ENCODE assay signal across 12 mouse cellular contexts in the genomic region with DNA sequence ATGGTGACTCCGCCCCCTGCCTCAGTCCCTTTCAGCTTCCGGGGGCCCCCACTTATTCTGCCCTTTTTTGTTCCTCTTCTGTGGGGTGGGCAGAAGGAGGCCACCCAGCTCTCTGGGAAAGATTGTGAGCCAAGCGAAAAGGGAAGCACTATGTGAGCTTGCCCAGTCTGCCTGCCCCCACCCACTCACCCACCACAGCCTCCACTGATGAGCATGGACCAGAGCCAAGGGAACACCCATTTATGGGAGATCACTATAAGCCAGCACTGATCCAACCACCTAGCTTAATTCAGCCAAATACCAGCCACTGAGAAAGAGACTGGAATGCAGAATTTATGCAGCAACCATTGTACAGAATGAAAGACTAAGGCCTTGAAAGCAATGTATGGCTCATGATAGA. TPM values are rescaled to one million over a fixed set of nuclear protein-coding genes. Genes with fewer than 3 reads are reported as not detected.
DNase-seq lines count a peak whose midpoint lies in the region; ATAC-seq and TF ChIP-seq lines count a peak whose summit lies in the region.
"Had no signal": no experiment of that assay in that cellular context is flagged by ENCODE, and none has a peak within 500 bp of the region (broad histone marks: within the 10 kb centered on the region; RNA-seq: fewer than 3 reads in every experiment).

No protein-coding gene starts in this region.

- peak; percentile 64 to 77 for ATAC-seq in hematopoietic stem cell, adult 5-6 weeks (replicated peaks in 1 of 2; ENCODE audit: insufficient read depth in 1 of 2, low FRiP score in 2 of 2, low TSS enrichment in 1 of 2, low read depth in 1 of 2, poor library complexity in 2 of 2, severe bottlenecking in 2 of 2)
- ATAC-seq in megakaryocyte progenitor cell, adult 5-6 weeks (replicated peaks; ENCODE audit: poor library complexity), result peak; percentile 58

- H3K27ac ChIP-seq in cerebellum, adult 2 months (ENCODE audit: insufficient read depth, low read length), result no peak overlapping the region
- H3K27ac ChIP-seq: embryonic facial prominence, embryonic 15.5 days; limb, embryonic 15.5 days; neural tube, embryonic 12.5 days had no signal

- 57% methylated on average over 3 of the region's 3 CpGs for WGBS in cerebellum, adult 2 months

- H3K27me3 ChIP-seq in cerebellum, adult 2 months (ENCODE audit: control insufficient read depth, insufficient read depth, low read length), result no peaks in the 10 kb centered on the region
- H3K27me3 ChIP-seq: embryonic facial prominence, embryonic 15.5 days; limb, embryonic 15.5 days; neural tube, embryonic 12.5 days had no signal

- H3K4me3 ChIP-seq in cerebellum, adult 2 months (replicated peaks; ENCODE audit: insufficient read depth, low read depth, low read length), result no peak overlapping the region
- H3K4me3 ChIP-seq: embryonic facial prominence, embryonic 15.5 days; limb, embryonic 15.5 days; neural tube, embryonic 12.5 days had no signal

- DNase-seq in heart, adult 8-10 months (ENCODE audit: low spot score), result peak; percentile 6
- DNase-seq in heart, postnatal 4 days, result no peak
- peak; percentile 99 for DNase-seq in MEL-GATA-1-ER (ENCODE audit: extremely low read depth, low read depth)
- no peak for DNase-seq in ovary, adult 18-20 months (ENCODE audit: low spot score)
- DNase-seq in cerebellum, postnatal 10 days, result no peak
- no peak for DNase-seq in cerebellum, adult 2 months
- DNase-seq: heart, postnatal 14 days had no signal

- H3K4me1 ChIP-seq in cerebellum, adult 2 months (ENCODE audit: control insufficient read depth, insufficient read depth, low read length), result peaks cover 15% of the 10 kb centered on the region; the same call in 1 of the 2 replicates
- H3K4me1 ChIP-seq: limb, embryonic 15.5 days; neural tube, embryonic 12.5 days had no signal

- TF ChIP-seq POLR2A in cerebellum, adult 2 months (IDR thresholded peaks at IDR 0.05; ENCODE audit: borderline replicate concordance, insufficient read depth, low read length), result no peak

- no peak for TF ChIP-seq CTCF in cerebellum, adult 2 months (IDR thresholded peaks at IDR 0.05; ENCODE audit: borderline replicate concordance, insufficient read depth, low read depth, low read length)

RNA-seq across cellular contexts. Expression of a gene that starts 34.8 kb away (rescaled TPM):
- total RNA-seq in heart, adult 8-10 months (2022), result 10 to 100 TPM; 74.3 to 93.7 (median 83.1) TPM
- total RNA-seq in heart, postnatal 4 days (2021), result 10 to 100 TPM; 47.8 to 53.8 TPM
- total RNA-seq in hematopoietic stem cell, adult 5-6 weeks (2017), result 2.1 and 3.5 TPM in 2 replicates
- total RNA-seq in megakaryocyte progenitor cell, adult 5-6 weeks (2015), result 1.1 and 1.4 TPM in 2 replicates
- total RNA-seq in megakaryocyte progenitor cell, adult 5-6 weeks (2017), result 1.3 TPM in 2 replicates
- 67.5 and 71.0 TPM in 2 replicates for polyA plus RNA-seq in cerebellum, adult 2 months (2012; rRNA removed)

RNA-seq across cellular contexts. Expression of a gene that starts 43.5 kb away (rescaled TPM):
- total RNA-seq in heart, adult 8-10 months (2022), result under 1 TPM; 0.09 to 0.47 (median 0.21) TPM
- under 1 TPM; 0.60 to 0.72 TPM for total RNA-seq in heart, postnatal 4 days (2021)
- 0.05 TPM in 1 of 2 replicates, not detected in the other for total RNA-seq in hematopoietic stem cell, adult 5-6 weeks (2017)
- 0.05 TPM in 1 of 2 replicates, not detected in the other for total RNA-seq in megakaryocyte progenitor cell, adult 5-6 weeks (2015)
- total RNA-seq in megakaryocyte progenitor cell, adult 5-6 weeks (2017), result 0.10 TPM in 1 of 2 replicates, not detected in the other
- 21.8 and 22.7 TPM in 2 replicates for polyA plus RNA-seq in cerebellum, adult 2 months (2012; rRNA removed)

Comparison
In these comparisons a context has a peak if more than half of its experiments do, and no peak if none do; other contexts are left out.
1. DNase-seq: peak in heart, adult 8-10 months (single experiment) and MEL-GATA-1-ER (single experiment); none in heart, postnatal 4 days (single experiment), ovary, adult 18-20 months (single experiment), cerebellum, postnatal 10 days (0 of 2) and cerebellum, adult 2 months (0 of 2).
2. RNA of a gene that starts 34.8 kb away (total RNA-seq): 74.3 to 93.7 TPM in heart, adult 8-10 months and 47.8 to 53.8 TPM in heart, postnatal 4 days; 2.1 to 3.5 TPM in hematopoietic stem cell, adult 5-6 weeks and 1.1 to 1.4 TPM in megakaryocyte progenitor cell, adult 5-6 weeks; every median in the first group is over 10 times any median in the second.